Mouse (Mus musculus): ENCODE data around the gene Glt8d2.

- TF ChIP-seq CTCF (IDR thresholded peaks at IDR 0.05; ENCODE audit: low read depth, low read length), result no peak
- no peak for TF ChIP-seq POLR2A (IDR thresholded peaks at IDR 0.05; ENCODE audit: insufficient read depth, low read length)
Observed at GRCm38 (mm10) chr10:82651221-82651620, 39.2 kb downstream of the Glt8d2 start.
